Mouse (Mus musculus) left cerebral cortex, adult 18-20 months (tissue): Measurements from ENCODE around the gene Gpm6a. TPM values are rescaled to one million over a fixed set of nuclear protein-coding genes. Genes with fewer than 3 reads are reported as not detected.

ENCODE experiments used
- DNase-seq, 2 experiments: peaks; one replicate each; pipeline ENCODE4 v3.0.0; 2021 to 2022; ENCODE audit warnings: low spot score in 2 of 2, mixed read lengths in 1 of 2
- long read RNA-seq, 2 experiments: library from polyadenylated mRNA; stranded (forward); transcript quantifications; one replicate each; pipeline ENCODE4 v2.0.0; 2021
- total RNA-seq, 2 experiments: library from RNA; stranded (reverse); gene quantifications; 2 replicates each; pipeline ENCODE4 v1.2.3; 2021

Gpm6a gene
- 100 to 1,000 TPM; 869 to 983 TPM for total RNA-seq
- long read RNA-seq, experiment 1, transcript Gpm6a-201 (7 exons, 3,215 nt) = major isoform, 1,092 of 1,645 reads
- long read RNA-seq, experiment 1, partial matches to known transcripts = 532 of 1,645 reads
- long read RNA-seq, experiment 1, other reads (novel, unspliced or antisense) = 21 of 1,645 reads
- long read RNA-seq, experiment 2, transcript Gpm6a-201 (7 exons, 3,215 nt) = major isoform, 815 of 1,191 reads
- long read RNA-seq, experiment 2, partial matches to known transcripts = 358 of 1,191 reads
- long read RNA-seq, experiment 2, other reads (novel, unspliced or antisense) = 18 of 1,191 reads

DNA sequence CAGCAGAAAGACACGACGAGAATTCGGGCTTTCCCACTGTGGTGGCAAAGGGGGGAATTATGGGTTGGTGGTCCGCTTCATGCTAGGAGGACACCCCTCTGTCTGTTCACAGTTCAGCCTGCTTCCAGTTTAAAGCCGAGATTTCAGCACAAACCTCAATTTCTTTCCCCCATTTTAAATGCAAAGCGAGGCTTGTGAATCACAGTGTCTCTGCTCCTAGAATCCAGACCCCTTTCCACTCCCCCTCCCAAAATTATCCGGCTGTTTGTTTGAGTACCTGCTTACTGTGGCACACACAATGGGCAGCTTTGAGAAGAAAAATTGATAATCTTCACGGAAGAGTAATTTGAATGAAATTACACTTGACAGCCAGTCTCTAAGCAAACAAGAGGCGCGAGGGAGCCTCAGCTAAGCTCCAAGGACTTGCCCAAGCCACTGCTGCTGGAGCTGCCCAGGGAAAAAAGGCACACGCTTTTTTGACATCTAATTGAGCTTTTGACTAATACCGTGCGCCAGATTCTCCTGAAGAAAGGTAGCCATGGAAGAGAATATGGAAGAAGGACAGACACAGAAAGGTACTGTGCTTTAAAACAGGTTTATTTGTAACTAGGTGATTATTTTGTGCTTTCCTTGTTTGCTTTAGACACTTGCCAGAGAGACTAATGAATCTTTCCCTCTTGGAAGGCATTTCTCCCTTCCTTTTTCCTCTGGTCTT, at the start of gene Gpm6a:
Gene Gpm6a (plus strand): TSS at position 103 of the 715 bp plus-strand sequence.
- DNase-seq = peak; percentile 32 to 56

DNA sequence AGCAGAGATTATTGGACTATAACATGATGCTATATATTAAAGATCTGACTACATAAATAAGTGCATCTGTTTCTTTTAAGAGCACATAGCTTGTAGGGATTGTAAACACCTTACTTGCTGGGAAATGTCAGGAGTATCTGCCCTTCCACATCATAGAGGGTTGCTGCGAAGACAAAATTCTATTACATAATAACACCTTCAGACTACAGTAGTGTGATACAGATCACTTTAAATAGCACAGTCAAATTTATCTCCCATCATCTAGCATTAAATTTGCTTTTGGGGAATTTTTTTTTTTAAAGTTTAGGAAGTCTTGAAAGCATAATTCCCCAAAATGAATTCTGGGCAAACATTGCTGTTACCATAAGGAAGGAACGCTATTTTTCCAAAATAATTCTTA, 41.8 kb upstream of the Gpm6a start:
- no peak for DNase-seq

DNA sequence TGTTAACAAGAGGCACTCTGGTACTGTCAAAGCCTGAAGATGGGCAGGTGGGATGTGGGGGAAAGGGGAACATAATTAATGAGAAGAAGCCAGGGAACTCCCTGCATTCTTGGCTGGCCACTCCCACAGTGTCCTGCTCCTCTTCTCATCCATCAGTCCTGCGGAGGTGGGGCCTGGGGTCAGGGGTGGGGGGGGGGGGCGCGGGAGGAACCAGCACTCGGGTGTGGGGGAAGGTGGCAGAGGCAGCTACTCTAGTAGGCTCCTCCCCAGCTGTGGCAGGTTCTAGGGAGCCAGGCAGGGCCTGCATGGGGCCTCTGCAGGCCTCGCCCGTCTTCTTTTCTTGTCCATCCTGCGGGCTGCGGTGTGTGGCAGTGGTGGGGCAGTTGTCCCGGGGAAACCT, 36.9 kb upstream of the Gpm6a start:
- no peak for DNase-seq

DNA sequence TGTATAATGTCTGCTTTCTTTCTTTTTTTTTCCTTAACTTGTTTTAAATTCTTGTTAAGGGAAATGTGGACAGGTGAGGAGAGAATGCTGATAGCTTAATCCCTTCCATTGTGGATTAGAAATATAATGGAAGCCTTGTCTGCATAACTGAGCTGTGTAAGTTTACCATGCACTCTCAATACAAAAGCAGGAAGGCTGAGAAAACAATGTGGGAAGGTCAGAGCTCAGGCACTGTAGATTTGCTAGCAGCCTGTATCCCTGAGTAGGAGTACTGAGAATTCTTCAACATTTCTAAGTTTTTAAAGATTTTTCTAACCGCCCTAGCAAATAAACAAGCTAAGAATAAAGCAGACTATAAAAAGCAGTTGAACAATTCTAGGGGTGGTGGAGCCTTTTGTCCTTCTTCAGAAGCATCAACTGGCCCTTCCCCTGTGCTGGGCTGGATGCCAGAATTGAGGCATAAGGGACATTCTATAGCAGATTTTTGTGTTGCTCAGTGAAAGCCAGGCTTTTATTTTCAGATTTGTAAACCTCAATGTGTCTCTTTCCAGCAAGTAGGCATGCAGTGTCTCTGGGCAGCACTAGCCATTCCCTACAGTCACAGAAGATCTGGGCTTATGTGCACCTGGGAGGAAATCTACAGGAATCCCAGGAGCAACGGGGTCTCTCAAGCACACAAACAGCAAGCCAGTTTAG, 32.3 kb upstream of the Gpm6a start:
- peak in 1 of 2 experiments; percentile 40 for DNase-seq

DNA sequence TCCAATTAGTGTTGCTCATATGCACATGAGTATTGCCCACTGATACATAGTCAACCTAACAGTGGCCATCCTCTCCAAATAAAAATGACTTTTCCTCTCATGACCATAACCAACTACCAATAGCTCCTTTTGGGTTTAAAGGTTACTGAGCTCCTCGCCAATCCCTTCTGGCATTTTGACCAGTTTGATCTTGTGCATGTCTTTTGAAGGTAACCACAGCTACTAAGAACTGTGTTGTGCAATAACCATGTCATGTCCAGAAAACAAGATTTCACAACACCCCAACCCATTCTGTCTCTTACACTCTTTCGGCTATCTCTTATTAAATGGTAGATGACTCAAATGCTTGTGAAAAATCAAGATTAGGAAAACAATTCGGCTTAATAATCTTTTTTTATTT, 29.7 kb upstream of the Gpm6a start:
- no peak for DNase-seq

DNA sequence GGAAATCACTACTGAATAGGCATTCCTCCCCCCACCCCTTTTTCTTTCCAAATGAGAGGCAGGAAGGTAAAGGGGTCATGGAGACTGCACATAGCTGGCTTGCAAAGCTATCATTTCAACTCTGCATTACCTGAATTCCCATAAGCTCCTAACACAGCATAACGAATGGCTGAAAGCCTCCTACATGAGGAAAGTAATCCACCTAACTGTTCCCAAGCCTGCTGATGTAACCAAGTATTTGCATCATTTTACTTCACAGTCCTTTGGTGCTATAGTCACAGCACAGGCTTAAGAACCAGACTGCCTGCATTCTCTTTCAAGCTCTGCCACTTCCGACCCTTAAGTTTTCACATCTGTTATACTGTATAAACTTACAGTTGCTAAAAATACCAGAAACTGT, 22.3 kb upstream of the Gpm6a start:
- no peak for DNase-seq

DNA sequence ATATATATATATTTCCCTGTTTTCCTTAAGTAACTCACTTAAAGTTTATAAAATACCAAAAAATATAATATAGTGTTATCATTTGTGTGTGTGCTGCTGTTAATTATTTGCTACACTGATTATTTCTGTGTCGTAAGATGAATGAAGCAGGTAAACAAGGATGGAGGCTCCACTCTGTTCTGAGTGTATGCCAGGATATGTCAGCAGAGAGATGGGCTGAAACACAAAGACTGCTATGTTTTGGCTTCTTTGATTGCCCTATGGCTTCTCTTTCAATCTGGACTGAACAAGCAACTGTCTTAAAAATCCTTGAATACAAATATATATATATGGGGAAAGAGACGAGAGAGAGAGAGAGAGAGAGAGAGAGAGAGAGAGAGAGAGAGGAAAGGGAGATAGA, 1.3 kb upstream of the Gpm6a start:
- no peak for DNase-seq

DNA sequence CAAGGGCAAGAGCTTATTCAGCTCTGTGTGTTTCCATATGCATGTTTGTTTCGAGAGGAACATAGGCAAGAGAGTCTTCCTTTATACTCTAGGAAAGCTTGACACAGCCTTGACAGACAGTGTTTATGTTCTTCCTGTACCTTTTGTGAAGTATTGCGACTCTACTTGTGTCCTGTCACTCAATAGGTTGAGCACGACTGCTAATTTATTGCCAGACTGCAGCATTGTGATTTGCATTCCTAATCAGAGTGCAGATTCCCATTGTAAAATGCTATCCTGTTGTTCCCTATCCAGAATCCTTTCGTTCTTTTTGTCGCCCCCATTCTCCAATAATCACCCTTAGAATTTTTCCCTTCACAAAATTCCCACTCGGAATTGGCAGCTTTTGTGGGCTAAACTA, 613 bp upstream of the Gpm6a start:
- DNase-seq = peak in 1 of 2 experiments; percentile 27

DNA sequence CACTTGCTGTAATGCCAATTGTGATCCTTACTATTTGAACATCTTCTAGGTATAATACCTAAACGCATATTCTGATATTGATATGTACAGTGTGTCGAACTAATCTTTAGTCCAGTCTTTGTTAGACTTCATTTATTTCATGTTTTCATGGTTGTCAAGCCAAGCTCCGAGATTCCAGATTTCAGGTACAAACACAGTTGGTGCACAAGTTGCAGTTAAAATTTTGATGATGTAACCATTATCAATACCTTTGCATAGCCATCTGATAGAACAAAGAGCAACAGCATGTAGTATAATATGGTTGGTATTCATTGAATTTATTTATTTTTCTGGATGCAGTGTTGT, 785 bp downstream of the Gpm6a start:
- no peak for DNase-seq

DNA sequence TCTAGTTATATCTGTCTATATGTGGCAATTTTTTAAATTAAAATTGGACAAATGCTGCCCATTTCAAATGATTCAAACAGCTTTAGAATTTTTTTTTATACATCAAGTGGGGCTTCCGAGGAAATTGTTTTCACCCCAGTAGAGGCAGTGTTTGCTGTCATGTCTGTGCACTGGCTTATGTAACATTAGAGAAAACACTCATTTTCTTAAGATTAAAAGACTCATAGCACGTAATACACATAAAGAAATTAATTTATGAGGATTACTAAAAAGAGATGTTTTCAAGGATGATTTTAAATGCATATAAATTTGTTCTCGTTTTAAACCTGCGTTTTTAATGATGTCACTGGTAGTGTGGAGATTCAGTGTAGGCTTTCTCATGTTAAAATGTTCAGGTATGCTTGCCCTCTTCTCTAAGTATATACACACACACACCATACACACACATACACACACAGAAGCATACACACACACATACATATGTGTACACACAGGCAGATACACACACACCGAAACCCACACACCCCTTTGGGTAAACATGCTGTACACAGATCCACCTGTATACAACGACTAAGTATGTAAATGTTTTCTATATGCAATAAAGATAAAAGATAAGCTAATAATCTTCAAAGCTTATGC, 1.4 kb downstream of the Gpm6a start:
- no peak for DNase-seq

DNA sequence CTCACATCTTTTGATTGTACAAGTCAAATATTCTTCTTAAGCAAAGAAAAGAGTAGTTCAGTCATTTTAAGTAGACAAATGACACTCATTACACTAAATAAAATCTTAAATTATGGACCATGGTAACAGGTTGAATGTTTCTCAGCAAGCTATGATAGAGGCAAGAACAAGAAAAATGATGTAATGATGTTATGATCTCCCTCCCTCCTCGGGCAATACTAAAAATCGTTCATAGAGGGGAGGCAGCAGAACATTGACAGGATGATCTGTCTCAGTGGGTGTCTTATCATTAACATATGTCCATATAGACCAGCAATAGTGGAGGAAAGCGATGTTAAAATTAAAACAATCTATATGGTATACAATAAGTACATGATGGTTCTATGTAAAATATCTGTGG, 2.1 kb downstream of the Gpm6a start:
- no peak for DNase-seq

DNA sequence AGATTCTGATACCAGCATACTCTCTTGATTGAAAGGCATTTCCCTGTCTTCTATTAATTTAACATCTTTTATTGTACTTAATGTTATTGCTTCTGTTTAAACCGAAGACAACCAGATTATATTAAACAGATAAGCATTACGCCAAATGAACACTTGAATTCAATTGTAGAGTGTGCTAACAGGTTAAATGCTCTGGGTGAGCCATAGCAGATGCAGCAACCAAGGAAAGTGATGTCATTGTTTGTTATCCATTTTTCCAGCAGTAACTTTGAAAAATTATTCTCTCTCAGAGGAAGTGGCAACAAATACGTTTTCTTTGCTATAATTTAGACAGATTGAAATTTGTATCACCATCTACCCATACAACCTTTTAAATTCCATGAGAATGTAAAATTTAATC, 2.9 kb downstream of the Gpm6a start:
- DNase-seq = no peak

DNA sequence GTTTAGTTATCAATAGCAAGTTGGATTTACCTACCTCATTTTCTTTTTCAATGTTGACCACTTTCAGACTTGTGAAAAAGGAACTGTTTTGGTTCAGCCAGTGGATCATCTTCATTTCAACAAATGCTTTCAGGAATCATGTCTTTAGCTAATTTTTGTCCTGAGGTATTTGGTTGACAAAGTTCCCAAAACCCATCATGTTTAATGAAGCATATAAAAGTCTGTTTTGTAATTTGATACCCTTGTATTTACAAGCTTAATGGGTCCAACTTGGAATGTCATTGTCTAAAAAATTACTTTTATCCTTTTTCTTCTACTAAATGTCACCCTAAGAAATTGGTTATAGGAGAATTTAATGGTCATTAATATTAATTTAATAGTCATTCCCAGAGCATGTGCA, 6.9 kb downstream of the Gpm6a start:
- DNase-seq = no peak

DNA sequence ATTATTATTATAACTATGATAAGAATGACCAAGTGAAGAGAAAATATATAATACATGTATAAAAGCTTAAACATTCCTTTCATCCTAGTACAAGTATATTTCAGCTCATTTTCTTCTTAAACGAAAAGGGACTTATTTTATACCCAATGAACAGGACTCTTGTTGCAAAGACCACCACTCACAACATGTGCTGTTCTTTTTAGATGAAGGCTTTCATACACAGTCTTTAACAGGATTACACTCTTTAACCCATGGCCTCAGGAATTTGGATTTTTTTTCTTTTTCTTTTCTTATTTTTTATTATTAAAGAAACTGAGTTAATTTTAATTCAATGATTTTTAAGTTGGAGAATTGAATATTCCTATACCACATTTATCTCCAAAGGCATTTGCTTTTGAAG, 20.4 kb downstream of the Gpm6a start:
- DNase-seq = no peak

DNA sequence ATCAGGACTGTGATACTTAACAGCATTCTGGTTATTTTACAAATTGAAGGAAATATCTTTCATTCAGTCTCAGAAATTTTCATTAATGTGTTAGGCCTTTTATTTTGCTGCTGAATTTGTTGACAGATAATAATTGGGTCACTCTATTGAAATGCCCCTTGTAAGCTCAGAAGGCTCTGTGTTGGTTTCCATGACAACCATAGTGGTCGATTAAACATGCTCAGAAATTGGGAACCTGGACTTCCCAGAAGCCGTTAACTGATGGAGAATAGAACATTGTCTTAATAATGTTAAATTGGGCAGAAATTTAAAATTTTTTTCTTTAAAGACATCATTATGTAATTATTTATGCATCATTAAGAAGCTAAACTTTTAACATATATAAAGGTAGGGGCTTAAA, 20.9 kb downstream of the Gpm6a start:
- no peak for DNase-seq

DNA sequence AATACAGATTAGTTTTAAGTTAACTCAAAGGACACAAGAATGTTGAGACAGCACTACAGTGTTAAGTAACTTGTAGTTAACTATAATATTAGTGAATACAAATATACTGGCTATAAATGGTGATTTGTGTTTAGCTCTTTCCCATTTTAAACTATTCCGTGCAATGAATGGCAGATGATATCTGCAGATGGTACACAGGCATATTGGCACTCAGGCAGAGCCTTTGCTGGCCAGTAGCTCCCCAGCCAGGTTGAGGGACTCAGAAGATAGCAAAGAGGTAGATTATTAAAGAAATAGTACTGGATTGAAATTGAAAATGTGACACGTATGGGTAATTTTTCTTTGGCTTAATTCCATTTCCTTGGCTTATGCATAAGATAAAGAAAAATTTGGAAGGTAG, 21.3 kb downstream of the Gpm6a start:
- DNase-seq = no peak

DNA sequence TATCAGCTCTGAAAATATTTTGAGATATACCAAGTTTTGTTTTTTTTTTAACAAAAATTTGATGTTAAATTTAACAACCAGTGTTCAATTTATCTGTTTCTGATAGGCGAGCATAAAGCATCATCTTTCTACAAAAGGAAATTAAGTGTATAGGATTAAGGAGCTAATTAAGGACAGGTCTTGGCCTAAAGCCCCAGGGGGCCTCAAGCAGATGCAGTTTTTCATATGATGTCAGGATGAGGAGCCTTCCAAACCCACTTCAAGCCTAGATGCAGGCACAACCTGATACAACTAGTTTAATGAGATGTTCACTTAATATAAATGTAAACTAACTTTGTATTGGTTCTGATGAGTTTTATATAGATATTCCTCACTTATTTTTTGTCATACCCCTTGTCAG, 22.0 kb downstream of the Gpm6a start:
- no peak for DNase-seq

DNA sequence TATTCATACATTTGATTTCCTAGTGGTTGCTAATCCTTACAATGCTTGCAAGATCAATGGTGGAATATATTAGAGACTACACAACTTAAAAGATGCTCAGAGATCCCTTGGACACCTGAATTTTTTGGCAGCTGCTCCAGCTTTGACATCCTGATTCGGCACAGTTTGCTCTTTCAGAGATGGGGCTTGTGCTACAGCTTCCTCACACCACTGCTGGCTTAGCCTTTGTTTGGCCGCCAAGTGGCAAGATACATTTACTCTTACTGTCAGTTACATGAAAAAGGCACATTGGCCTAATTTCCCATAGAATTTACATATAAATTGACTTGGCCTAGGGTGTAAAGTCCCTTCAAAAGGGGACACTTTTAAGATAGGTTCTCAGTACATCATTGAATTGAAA, 32.1 kb downstream of the Gpm6a start:
- DNase-seq = no peak

DNA sequence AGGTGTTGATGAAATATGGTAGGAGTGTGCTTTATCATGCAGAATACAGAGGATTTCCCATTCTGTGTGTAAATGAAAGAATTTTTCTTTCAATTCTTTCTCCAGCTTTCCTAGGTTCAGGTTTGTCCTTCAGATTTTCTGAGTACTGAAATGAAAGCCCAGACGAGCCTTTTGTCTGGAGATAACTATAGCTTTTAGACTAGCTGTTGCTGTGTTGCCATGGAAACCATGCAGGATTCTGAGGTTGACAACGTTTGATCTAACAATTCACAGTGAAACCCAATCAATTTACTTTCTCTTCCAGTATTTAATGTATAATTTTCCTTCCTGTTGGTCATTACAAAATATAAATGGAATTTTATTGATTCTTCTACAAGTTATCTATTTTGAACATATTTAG, 34.5 kb downstream of the Gpm6a start:
- no peak for DNase-seq

DNA sequence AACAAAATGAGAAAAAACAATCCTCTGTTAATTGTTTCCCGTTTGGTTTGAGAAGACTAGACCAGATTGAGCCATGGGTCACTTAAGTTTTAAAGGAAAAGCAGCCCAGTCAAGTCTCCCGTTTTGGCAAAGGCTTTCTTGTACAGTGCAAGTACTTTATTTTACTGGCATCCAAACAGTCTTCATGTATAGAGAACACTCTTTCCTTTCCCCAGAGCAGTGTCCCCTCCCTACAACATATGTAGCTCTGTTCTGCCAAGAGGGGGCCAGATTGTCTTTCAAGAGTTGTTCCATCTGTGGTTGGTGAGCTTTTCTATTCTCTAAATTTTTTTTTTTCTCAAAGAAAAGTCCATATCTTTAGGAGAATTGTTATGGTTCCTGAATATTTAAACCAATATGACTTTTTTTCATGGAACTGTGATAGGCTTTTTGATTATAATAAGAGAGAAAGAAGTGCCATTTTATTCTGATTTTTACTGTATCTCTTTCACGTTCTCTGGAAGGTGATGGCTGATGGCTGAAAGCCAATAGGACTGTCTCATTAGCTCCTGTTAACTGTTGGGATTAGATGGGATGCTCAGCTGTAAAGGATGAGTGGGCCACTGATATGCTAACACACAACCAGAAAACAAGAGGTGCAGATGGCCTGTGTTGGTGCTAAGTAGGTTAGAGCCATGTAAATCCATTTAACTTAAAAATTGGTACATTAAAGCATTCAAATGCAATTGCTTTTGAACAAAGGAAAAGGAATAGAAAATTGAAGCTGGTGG, 37.4 kb downstream of the Gpm6a start:
- no peak for DNase-seq

DNA sequence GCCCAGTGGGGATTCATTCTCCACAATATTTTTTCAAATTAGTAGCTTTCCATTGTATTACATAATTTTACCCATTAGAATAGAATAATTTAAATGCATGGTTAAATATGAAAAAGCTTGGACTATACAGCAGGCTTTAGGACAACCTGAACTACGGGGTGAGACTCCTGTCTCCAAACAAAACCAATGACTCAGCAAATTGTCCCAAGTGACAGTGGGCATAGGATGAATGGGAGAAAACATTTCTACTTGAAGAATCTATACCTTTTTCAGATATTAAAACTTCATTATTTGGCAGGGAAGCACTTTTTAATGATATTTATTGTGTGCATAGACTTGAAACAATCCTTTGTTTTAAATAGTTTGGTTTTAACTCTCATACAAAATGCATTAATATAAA, 41.0 kb downstream of the Gpm6a start:
- DNase-seq = no peak
